Mouse (Mus musculus): Measurements from ENCODE around the gene Hydin.
"Not testable (repeated sequence)": the region's sequence is repeated elsewhere in the genome, so short reads cannot be mapped to it uniquely, and the experiment has no call there.

Hydin gene

GRCm38 (mm10) chr8:110333376-110333775 is 66.6 kb downstream of the Hydin start:
- in situ Hi-C loops (cut with MboI, MseI) = no loop called here

GRCm38 (mm10) chr8:110339447-110339846 is 72.7 kb downstream of the Hydin start:
- in situ Hi-C loops (cut with MboI, MseI) = no loop called here

GRCm38 (mm10) chr8:110340090-110340703 is 73.4 kb downstream of the Hydin start:
- in situ Hi-C loops (cut with MboI, MseI) = no loop called here

DNA sequence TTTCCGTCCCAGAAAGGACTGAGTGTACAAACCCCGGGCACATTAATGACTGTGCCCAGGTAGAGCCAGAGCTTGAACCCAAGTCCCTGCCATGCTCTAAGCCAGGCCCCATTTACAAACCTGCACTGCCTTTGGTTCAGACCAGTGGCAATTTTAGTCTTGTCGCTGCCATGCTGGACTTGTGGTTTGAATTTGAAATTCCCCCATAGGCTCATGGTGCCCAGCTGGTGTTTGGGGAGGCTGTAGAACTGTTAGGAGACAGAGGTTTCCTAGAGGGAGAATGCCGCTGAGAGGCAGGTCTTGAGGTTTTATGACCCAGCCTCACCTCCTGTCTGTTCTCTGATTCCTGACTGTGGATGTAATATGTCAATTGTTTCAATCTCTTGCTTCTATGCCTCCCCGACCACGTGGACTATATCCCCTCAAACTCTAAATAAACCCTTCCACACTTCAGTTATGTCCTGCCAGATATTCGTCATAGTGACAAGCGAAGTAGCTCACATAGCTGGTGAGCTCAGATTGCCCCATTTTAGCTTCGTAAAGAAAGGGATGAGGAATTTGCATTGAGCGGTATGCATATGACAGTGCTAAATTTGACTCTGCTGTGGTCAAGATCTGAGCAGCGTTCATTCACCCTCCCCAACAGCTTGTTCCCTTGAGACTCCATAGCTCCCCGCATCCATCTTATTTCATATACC is 79.1 kb downstream of the Hydin start:
- in situ Hi-C loops (cut with MboI, MseI) = no loop called here

- in situ Hi-C loops (cut with MboI, MseI) = no loop called here
Measured at GRCm38 (mm10) chr8:110346915-110347314, 80.1 kb downstream of the Hydin start.

GRCm38 (mm10) chr8:110350725-110351124 is 83.9 kb downstream of the Hydin start:
- in situ Hi-C loops (cut with MboI, MseI) = no loop called here

DNA sequence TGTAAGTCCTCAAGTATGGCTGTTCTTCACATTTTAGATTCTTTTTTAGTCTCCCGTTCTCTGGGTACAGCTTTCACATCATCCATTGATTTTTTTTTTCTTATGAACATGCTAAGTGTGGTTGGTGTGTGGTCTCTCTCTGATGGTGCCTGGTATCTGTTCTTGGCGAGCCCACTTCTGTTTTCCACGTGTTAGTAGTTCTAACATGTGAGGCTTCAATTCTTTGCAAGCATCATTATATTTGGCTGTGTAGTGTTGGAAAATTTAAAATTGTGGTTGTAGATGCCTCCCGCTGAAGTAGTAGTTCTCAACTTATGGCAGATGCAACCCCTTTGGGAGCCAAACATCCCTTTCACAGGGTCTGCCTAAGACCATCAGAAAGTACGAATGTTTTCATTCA is 85.1 kb downstream of the Hydin start:
- in situ Hi-C loops (cut with MboI, MseI) = no loop called here

- in situ Hi-C loops (cut with MboI, MseI) = no loop called here
Measured at GRCm38 (mm10) chr8:110362975-110363374, 96.2 kb downstream of the Hydin start.

DNA sequence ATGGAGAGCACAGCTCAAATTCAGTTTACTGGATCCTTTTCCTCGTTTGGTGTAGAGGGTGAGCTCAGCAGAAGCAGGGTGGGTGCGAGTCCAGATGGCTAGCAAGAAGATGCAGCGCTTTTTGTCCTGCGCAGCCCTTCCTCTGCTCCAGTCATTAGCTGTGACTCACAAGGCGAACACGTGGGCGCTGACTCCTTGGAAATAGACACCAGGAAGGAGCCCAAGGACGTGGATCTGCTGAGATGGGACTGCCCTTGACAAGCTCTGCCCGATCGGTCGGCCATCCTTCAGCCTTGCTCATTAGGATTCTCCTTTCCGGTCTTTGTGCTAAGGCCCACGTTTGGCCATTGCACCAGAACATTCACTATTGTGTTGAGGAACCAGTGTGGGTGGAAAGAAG is 106.1 kb downstream of the Hydin start:
- in situ Hi-C loops (cut with MboI, MseI) = no loop called here

GRCm38 (mm10) chr8:110373695-110374094 is 106.9 kb downstream of the Hydin start:
- in situ Hi-C loops (cut with MboI, MseI) = no loop called here

GRCm38 (mm10) chr8:110382751-110383150 is 116.0 kb downstream of the Hydin start:
- in situ Hi-C loops (cut with MboI, MseI) = no loop called here

- in situ Hi-C loops (cut with MboI, MseI) = not testable (repeated sequence)
Measured at GRCm38 (mm10) chr8:110384632-110385031, 117.9 kb downstream of the Hydin start.

- in situ Hi-C loops (cut with MboI, MseI) = no loop called here
Measured at GRCm38 (mm10) chr8:110395656-110396055, 128.9 kb downstream of the Hydin start.

DNA sequence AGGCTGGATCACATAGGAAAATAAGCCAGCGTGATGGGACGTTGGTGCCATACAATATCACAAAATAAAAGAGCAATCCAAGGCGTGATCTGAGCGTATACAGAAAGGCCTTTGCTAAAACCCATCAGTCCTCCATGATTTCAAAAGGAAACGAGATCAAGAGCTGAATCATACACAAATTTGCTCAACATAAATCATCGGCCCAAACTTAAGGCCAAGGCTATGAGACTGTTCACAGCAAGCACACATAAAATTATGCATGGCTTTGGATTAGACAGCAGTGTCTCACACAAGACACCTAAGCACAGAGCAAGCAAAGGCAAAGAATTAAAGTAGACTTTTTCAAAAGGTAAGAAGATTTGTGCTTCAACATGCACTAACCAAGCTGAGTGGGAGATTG is 133.8 kb downstream of the Hydin start:
- in situ Hi-C loops (cut with MboI, MseI) = no loop called here

DNA sequence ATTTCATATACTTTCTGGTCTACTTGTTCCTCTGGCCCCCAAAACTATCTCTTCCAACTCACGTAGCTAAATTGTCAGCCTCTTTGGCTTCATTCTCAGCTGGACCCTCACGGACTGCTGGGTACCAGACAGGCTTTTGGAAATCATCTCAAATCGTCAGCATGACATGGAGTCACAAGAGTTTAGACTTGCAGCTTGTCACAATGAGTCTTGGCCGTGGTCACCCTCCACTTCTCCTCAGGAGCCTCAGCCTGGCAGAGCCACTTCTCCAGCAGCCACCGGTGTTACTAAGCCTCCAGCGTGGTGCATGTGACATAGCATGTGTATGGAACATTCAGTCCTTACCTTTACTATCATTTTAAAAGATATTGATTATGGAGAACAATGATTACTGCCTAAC is 135.5 kb downstream of the Hydin start:
- in situ Hi-C loops (cut with MboI, MseI) = no loop called here

- in situ Hi-C loops (cut with MboI, MseI) = no loop called here
Measured at GRCm38 (mm10) chr8:110404516-110404915, 137.7 kb downstream of the Hydin start.

GRCm38 (mm10) chr8:110415121-110415520 is 148.3 kb downstream of the Hydin start:
- in situ Hi-C loops (cut with MboI, MseI) = no loop called here

DNA sequence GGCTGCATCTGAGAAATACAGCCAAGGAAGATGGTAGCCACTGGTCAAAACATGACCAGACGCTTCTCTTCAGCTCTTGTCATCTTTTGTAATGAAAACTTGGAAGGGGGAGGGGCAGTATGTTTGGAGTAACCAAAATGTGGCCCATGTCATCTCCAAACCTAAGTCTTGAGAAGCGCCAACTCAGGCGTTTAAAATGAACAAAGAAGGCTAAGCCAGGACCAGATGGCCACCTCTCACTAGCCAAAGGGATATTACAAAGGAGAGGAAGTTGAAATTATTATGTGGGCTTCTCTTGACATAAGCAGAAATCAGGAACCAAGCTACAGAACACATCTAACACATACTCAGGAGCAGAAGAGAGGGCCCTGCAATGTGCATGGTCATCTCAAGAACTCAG is 150.2 kb downstream of the Hydin start:
- in situ Hi-C loops (cut with MboI, MseI) = no loop called here

- in situ Hi-C loops (cut with MboI, MseI) = no loop called here
Measured at GRCm38 (mm10) chr8:110417801-110418200, 151.0 kb downstream of the Hydin start.

DNA sequence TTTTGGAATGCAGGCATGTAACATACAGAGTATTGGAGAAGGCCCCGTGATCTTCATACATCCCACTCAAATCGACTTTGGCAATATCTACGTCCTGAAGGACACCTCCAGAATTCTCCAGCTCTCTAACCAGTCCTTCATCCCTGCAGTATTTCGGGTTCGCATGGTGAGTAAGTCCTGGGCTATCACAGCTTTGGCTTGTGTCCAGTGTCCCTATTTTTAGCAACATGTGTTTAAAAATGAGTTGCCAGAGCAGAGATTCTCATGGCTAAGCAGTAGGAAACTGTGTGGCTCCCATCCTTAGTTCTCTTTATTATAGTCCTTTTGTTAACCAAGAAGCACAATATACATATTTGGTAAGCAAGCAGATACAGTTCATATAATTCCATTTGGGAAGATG is 152.9 kb downstream of the Hydin start:
- in situ Hi-C loops (cut with MboI, MseI) = no loop called here

GRCm38 (mm10) chr8:110420221-110420620 is 153.4 kb downstream of the Hydin start:
- in situ Hi-C loops (cut with MboI, MseI) = no loop called here

DNA sequence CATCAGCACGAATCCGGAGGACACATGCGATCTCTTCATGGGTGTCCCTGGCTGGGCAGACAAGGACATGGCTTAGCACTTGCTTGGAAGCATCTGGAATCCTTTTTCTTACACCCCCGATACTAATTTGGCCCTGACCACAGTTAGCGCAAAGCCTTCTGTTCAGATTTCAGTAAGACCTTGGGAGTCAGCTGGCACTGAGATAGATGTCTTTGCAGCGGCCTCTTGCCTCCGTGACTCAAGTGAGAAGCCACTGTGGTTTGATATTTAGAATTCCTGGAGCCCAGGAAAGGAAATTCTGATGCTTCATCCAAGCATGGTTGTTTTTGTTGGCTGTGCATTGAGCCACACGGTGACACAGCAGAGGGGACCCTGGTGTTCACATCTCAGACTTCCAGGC is 157.4 kb downstream of the Hydin start:
- in situ Hi-C loops (cut with MboI, MseI) = no loop called here

- in situ Hi-C loops (cut with MboI, MseI) = no loop called here
Measured at GRCm38 (mm10) chr8:110431340-110431739, 164.6 kb downstream of the Hydin start.

- in situ Hi-C loops (cut with MboI, MseI) = no loop called here
Measured at GRCm38 (mm10) chr8:110440528-110440927, 173.8 kb downstream of the Hydin start.
